Mouse (Mus musculus): ENCODE data around the gene Pak2. TPM values are rescaled to one million over a fixed set of nuclear protein-coding genes. Genes with fewer than 3 reads are reported as not detected.

Gene Pak2
- polyA plus RNA-seq, 1 experiment from 2014 or later = 49.6 TPM

DNA sequence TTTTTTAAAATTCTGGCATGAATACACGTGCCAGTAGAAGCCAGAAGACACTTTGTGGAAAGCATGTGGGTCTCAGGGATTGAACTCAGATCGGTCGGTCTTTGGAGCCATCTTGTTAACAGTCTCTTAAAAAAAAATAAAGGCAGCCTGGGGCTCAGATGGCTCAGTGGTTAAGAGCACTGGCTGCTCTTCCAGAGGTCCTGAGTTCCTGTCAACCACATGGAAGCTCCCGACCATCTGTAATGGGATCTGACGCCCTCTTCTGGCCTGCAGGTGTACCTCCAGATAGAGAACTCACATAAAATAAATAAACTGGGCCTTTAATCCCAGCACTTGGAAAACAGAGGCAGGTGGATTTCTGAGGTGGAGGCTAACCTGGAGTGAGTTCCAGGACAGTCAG, 98.2 kb downstream of the Pak2 start:
- peaks cover 6% of the 10 kb centered on the region for H3K36me3 ChIP-seq (ENCODE audit: control insufficient read depth, insufficient read depth, low read length)
- WGBS = 82% methylated on average over 5 of the region's 5 CpGs

DNA sequence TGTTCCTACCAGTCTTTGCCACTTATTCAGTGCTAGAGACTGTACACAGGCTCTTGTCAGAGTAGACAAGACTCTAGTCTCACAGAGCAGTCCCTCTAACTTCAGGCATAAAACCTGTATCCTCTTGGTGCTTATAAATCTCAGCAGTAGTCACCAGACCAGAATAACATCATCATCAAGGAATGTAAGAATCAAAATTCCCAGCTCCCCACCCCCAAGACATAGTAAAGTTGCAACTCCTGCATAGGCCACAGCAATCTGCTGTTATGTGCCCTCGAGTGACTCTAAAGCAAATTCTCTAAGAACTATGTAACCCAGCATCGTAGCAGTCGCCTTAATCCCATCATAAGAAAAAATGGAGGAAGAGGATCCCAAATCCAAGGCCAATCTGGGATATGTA, 99.6 kb downstream of the Pak2 start:
- no peaks in the 10 kb centered on the region for H3K4me1 ChIP-seq (ENCODE audit: control insufficient read depth, insufficient read depth, low read length)
- H3K9ac ChIP-seq (ENCODE audit: low read length) = no peak overlapping the region
- H3K9me3 ChIP-seq (ENCODE audit: control insufficient read depth, low read length) = no peaks in the 10 kb centered on the region
- H3K4me3 ChIP-seq (ENCODE audit: low read depth, low read length) = no peak overlapping the region
- no peak for ATAC-seq (ENCODE audit: low FRiP score)
- WGBS = 97% methylated on average over 3 of the region's 3 CpGs
- H3K36me3 ChIP-seq (ENCODE audit: control insufficient read depth, insufficient read depth, low read length) = peaks cover 6% of the 10 kb centered on the region
- no peak for DNase-seq (ENCODE audit: low spot score, missing footprints)
- no peak overlapping the region for H3K27ac ChIP-seq (ENCODE audit: low read depth, low read length)
- no peaks in the 10 kb centered on the region for H3K27me3 ChIP-seq (ENCODE audit: control insufficient read depth, insufficient read depth, low read length)
- H3K4me2 ChIP-seq = no peak overlapping the region

More for the DNA sequence above, 98.2 kb downstream of the Pak2 start:
- no peaks in the 10 kb centered on the region for H3K27me3 ChIP-seq (ENCODE audit: control insufficient read depth, insufficient read depth, low read length)
- DNase-seq (ENCODE audit: low spot score, missing footprints) (no peak), ATAC-seq (ENCODE audit: low FRiP score) (no peak)
- H3K9ac ChIP-seq (ENCODE audit: low read length) = no peak overlapping the region
- no peaks in the 10 kb centered on the region for H3K4me1 ChIP-seq (ENCODE audit: control insufficient read depth, insufficient read depth, low read length)
- H3K9me3 ChIP-seq (ENCODE audit: control insufficient read depth, low read length) = no peaks in the 10 kb centered on the region
- no peak overlapping the region for H3K27ac ChIP-seq (ENCODE audit: low read depth, low read length)
- no peak overlapping the region for H3K4me2 ChIP-seq
- H3K4me3 ChIP-seq (ENCODE audit: low read depth, low read length) = no peak overlapping the region

DNA sequence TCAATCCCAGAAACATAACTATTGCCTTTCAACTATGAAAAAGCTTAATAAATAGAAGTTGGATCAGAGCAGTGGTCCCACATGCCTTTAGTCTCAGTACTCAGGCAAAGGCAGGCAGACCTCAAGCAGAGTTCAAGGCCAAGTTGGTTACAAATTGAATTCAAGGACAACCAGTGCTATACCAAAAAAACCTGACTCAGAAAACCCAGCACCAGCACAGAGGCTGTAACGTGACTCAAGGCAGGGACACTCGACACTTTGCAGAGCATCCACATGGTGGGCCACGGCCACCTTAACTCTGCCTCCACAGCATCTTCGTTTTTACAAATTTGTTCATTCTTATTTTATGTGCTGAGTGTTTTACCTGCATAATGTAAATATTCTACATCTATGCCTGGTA, 103.9 kb downstream of the Pak2 start:
- no peaks in the 10 kb centered on the region for H3K27me3 ChIP-seq (ENCODE audit: control insufficient read depth, insufficient read depth, low read length)
- H3K4me3 ChIP-seq (ENCODE audit: low read depth, low read length) = no peak overlapping the region
- H3K36me3 ChIP-seq (ENCODE audit: control insufficient read depth, insufficient read depth, low read length) = peaks cover 6% of the 10 kb centered on the region
- ATAC-seq (ENCODE audit: low FRiP score) (no peak), DNase-seq (ENCODE audit: low spot score, missing footprints) (no peak)
- WGBS = 92% methylated on average over 4 of the region's 4 CpGs
- no peaks in the 10 kb centered on the region for H3K9me3 ChIP-seq (ENCODE audit: control insufficient read depth, low read length)
- no peak overlapping the region for H3K9ac ChIP-seq (ENCODE audit: low read length)
- H3K27ac ChIP-seq (ENCODE audit: low read depth, low read length) = no peak overlapping the region
- H3K4me1 ChIP-seq (ENCODE audit: control insufficient read depth, insufficient read depth, low read length) = no peaks in the 10 kb centered on the region
- H3K4me2 ChIP-seq = no peak overlapping the region

Small RNAs within 50 kb of the gene (microRNA-seq; reads per million reads assigned to microRNA genes)
- gene Gm26269 = not detected

Other genes starting within 250 kb of the Pak2 start
- gene Meltf, start 200.5 kb downstream of the Pak2 start, polyA plus RNA-seq (2014; fragmentation: Nextera tagmentation; extraction: Ambion mirVana) = 0.10 TPM in 1 of 2 replicates, not detected in the other
- 1.4 TPM in 2 replicates for gene Pigz, start 145.5 kb downstream of the Pak2 start, polyA plus RNA-seq (2014; fragmentation: Nextera tagmentation; extraction: Ambion mirVana)
- 86.0 and 93.2 TPM in 2 replicates for gene 0610012G03Rik, start 130.8 kb downstream of the Pak2 start, polyA plus RNA-seq (2014; fragmentation: Nextera tagmentation; extraction: Ambion mirVana)
- gene Ncbp2, start 130.8 kb downstream of the Pak2 start, polyA plus RNA-seq (2014; fragmentation: Nextera tagmentation; extraction: Ambion mirVana) = 165 and 173 TPM in 2 replicates
- gene Senp5, start 76.1 kb downstream of the Pak2 start, polyA plus RNA-seq (2014; fragmentation: Nextera tagmentation; extraction: Ambion mirVana) = 10.2 and 12.3 TPM in 2 replicates
- gene Pigx, start 20.4 kb upstream of the Pak2 start, polyA plus RNA-seq (2014; fragmentation: Nextera tagmentation; extraction: Ambion mirVana) = 150 and 153 TPM in 2 replicates
- 51.7 and 56.5 TPM in 2 replicates for gene Cep19, start 20.5 kb upstream of the Pak2 start, polyA plus RNA-seq (2014; fragmentation: Nextera tagmentation; extraction: Ambion mirVana)
- 7.4 and 10.3 TPM in 2 replicates for gene Nrros, start 86.3 kb upstream of the Pak2 start, polyA plus RNA-seq (2014; fragmentation: Nextera tagmentation; extraction: Ambion mirVana)
- gene Bex6, start 100.5 kb upstream of the Pak2 start, polyA plus RNA-seq (2014; fragmentation: Nextera tagmentation; extraction: Ambion mirVana) = 0.23 TPM in 1 of 2 replicates, not detected in the other
- gene Fbxo45, start 167.8 kb upstream of the Pak2 start, polyA plus RNA-seq (2014; fragmentation: Nextera tagmentation; extraction: Ambion mirVana) = 22.1 and 22.8 TPM in 2 replicates
- 16.4 and 19.0 TPM in 2 replicates for gene Wdr53, start 167.9 kb upstream of the Pak2 start, polyA plus RNA-seq (2014; fragmentation: Nextera tagmentation; extraction: Ambion mirVana)
- not detected in 2 replicates for gene Smco1, start 192.1 kb upstream of the Pak2 start, polyA plus RNA-seq (2014; fragmentation: Nextera tagmentation; extraction: Ambion mirVana)
- gene Rnf168, start 198.1 kb upstream of the Pak2 start, polyA plus RNA-seq (2014; fragmentation: Nextera tagmentation; extraction: Ambion mirVana) = 23.9 and 25.0 TPM in 2 replicates